Mouse (Mus musculus) liver, adult 2 months (tissue): ENCODE data around the gene Slc26a10. TPM values are rescaled to one million over a fixed set of nuclear protein-coding genes. Genes with fewer than 3 reads are reported as not detected.

Experiments used
- DNase-seq: peaks from one replicate; pipeline ENCODE4 v3.0.0-alpha.2; 2011; ENCODE audit warnings: low read depth, low spot score; ENCODE audit errors: extremely low read depth
- H3K27ac ChIP-seq: fragments of 200-500 bp; replicated peaks from 2 replicates; pipeline ENCODE4 v1.5.1; 2012; ENCODE audit warnings: low read depth, mild to moderate bottlenecking, control low read depth, inconsistent platforms, low read length; ENCODE audit not compliant: insufficient read depth
- H3K27me3 ChIP-seq: fragments of 200-500 bp; 2 replicates; pipeline ENCODE4 v1.6.1; 2012; ENCODE audit warnings: mild to moderate bottlenecking, moderate library complexity, low read length, inconsistent platforms; ENCODE audit not compliant: control insufficient read depth, insufficient read depth
- H3K36me3 ChIP-seq: fragments of 200-500 bp; 2 replicates; pipeline ENCODE4 v1.6.1; 2012; ENCODE audit warnings: low read length, inconsistent platforms; ENCODE audit not compliant: control insufficient read depth, insufficient read depth
- H3K4me1 ChIP-seq: fragments of 200-500 bp; 2 replicates; pipeline ENCODE4 v1.6.1; 2011; ENCODE audit warnings: low read length; ENCODE audit not compliant: control insufficient read depth, insufficient read depth
- H3K4me3 ChIP-seq: fragments of 200-500 bp; 2 replicates; pipeline ENCODE4 v1.5.1; 2011; ENCODE audit warnings: low read depth, mild to moderate bottlenecking, control low read depth, low read length, moderate library complexity; ENCODE audit not compliant: insufficient read depth
- H3K79me2 ChIP-seq: fragments of 200-500 bp; 2 replicates; pipeline ENCODE4 v1.6.1; 2012; ENCODE audit warnings: inconsistent platforms, mild to moderate bottlenecking, low read length, moderate library complexity; ENCODE audit not compliant: control insufficient read depth, insufficient read depth
- H3K9ac ChIP-seq: fragments of 200-500 bp; 2 replicates; pipeline ENCODE4 v1.6.1; 2012; ENCODE audit warnings: low read depth, mild to moderate bottlenecking, control low read depth, inconsistent platforms, low read length
- CTCF ChIP-seq: fragments of 200-500 bp; IDR thresholded peaks from 2 replicates; pipeline ENCODE4 v1.5.1; 2011; ENCODE audit warnings: low read depth, low read length, control low read depth
- POLR2A ChIP-seq: fragments of 200-500 bp; IDR thresholded peaks from 2 replicates; pipeline ENCODE4 v1.6.1; 2011; ENCODE audit warnings: low read length, control low read depth; ENCODE audit not compliant: insufficient read depth; ENCODE audit errors: extremely low read depth
- WGBS: fragments of 180-500 bp; shearing (Covaris S2); methylation state at CpG from one replicate; pipeline ENCODE4 v1.1.7; 2018; 5-methylcytosine and 5-hydroxymethylcytosine counted together
- polyA plus RNA-seq: library from polyadenylated mRNA; depleted of rRNA; stranded (reverse); fragments of >200 nt; gene quantifications from 2 replicates; pipeline ENCODE4 v1.2.3, GENCODE M21; 2012
- total RNA-seq: library from RNA; depleted of rRNA; stranded (reverse); fragments of >200 nt; gene quantifications from 2 replicates; pipeline ENCODE4 v1.2.3, GENCODE M21; 2014

Gene Slc26a10
- total and polyA plus RNA-seq, 2 experiments = 3.1 to 4.1 TPM

- Histone ChIP-seq H3K36me3 (no peaks in the 10 kb centered on the region), H3K27ac (no peak overlapping the region), H3K4me3 (no peak overlapping the region), H3K27me3 (no peaks in the 10 kb centered on the region), H3K79me2 (no peaks in the 10 kb centered on the region), H3K9ac (no peak overlapping the region), H3K4me1 (no peaks in the 10 kb centered on the region)
- no peak for DNase-seq
- WGBS = 76% methylated on average over 6 of the region's 6 CpGs
- TF ChIP-seq CTCF (no peak), POLR2A (no peak)
Measured at GRCm38 (mm10) chr10:127225213-127225612, 44.8 kb upstream of the Slc26a10 start.

GRCm38 (mm10) chr10:127218339-127218738, 37.9 kb upstream of the Slc26a10 start:
- Histone ChIP-seq H3K4me3 (no peak overlapping the region), H3K36me3 (no peaks in the 10 kb centered on the region), H3K27me3 (no peaks in the 10 kb centered on the region), H3K4me1 (no peaks in the 10 kb centered on the region), H3K9ac (no peak overlapping the region), H3K79me2 (no peaks in the 10 kb centered on the region), H3K27ac (no peak overlapping the region)
- DNase-seq = no peak
- WGBS = 93% methylated on average over 2 of the region's 2 CpGs
- TF ChIP-seq POLR2A = no peak
- TF ChIP-seq CTCF = no peak

- Histone ChIP-seq H3K9ac (no peak overlapping the region), H3K4me1 (no peaks in the 10 kb centered on the region), H3K27ac (no peak overlapping the region), H3K79me2 (no peaks in the 10 kb centered on the region), H3K36me3 (no peaks in the 10 kb centered on the region), H3K27me3 (no peaks in the 10 kb centered on the region), H3K4me3 (no peak overlapping the region)
- no peak for DNase-seq
- TF ChIP-seq POLR2A = no peak
- no peak for TF ChIP-seq CTCF
Measured at GRCm38 (mm10) chr10:127217177-127217576, 36.7 kb upstream of the Slc26a10 start.

GRCm38 (mm10) chr10:127216456-127216855, 36.0 kb upstream of the Slc26a10 start:
- 98% methylated on average over 11 of the region's 11 CpGs for WGBS
- Histone ChIP-seq H3K36me3 (no peaks in the 10 kb centered on the region), H3K27me3 (no peaks in the 10 kb centered on the region), H3K4me3 (no peak overlapping the region), H3K79me2 (no peaks in the 10 kb centered on the region), H3K27ac (no peak overlapping the region), H3K9ac (no peak overlapping the region), H3K4me1 (no peaks in the 10 kb centered on the region)
- DNase-seq = no peak
- TF ChIP-seq POLR2A (no peak), CTCF (no peak)

- DNase-seq = no peak
- H3K27ac ChIP-seq = no peak overlapping the region
- H3K9ac ChIP-seq = no peak overlapping the region
- TF ChIP-seq POLR2A = no peak
- no peak for TF ChIP-seq CTCF
- WGBS = 19% methylated on average over 1 of the region's 1 CpGs
- H3K27me3 ChIP-seq = no peaks in the 10 kb centered on the region
- no peaks in the 10 kb centered on the region for H3K36me3 ChIP-seq
- H3K4me1 ChIP-seq = peaks cover 6% of the 10 kb centered on the region
- no peak overlapping the region for H3K4me3 ChIP-seq
- H3K79me2 ChIP-seq = peaks cover 10% of the 10 kb centered on the region; the same call in 1 of the 2 replicates
Measured at GRCm38 (mm10) chr10:127214422-127214803, 34.0 kb upstream of the Slc26a10 start.

- no peak overlapping the region for H3K27ac ChIP-seq
- no peak overlapping the region for H3K4me3 ChIP-seq
- H3K4me1 ChIP-seq = peaks cover 6% of the 10 kb centered on the region
- H3K36me3 ChIP-seq = no peaks in the 10 kb centered on the region
- no peaks in the 10 kb centered on the region for H3K27me3 ChIP-seq
- no peak overlapping the region for H3K9ac ChIP-seq
- DNase-seq = no peak
- TF ChIP-seq POLR2A (no peak), CTCF (no peak)
- WGBS = 87% methylated on average over 13 of the region's 13 CpGs
- H3K79me2 ChIP-seq = peaks cover 10% of the 10 kb centered on the region; the same call in 1 of the 2 replicates
Measured at GRCm38 (mm10) chr10:127213704-127214421, 33.4 kb upstream of the Slc26a10 start.
